Comparison of ENCODE assay signal across 9 mouse cellular contexts in genomic region chr7:46544195-46544641, GRCm38 (mm10).
DNase-seq lines count a peak whose midpoint lies in the region; ATAC-seq lines count a peak whose summit lies in the region.
"Had no signal": no experiment of that assay in that cellular context is flagged by ENCODE, and none has a peak within 500 bp of the region (broad histone marks: within the 10 kb centered on the region; RNA-seq: fewer than 3 reads in every experiment).

No protein-coding gene starts in this region.

- H3K4me3 ChIP-seq in kidney, embryonic 14.5 days (ENCODE audit: low read length), result no peak overlapping the region
- H3K4me3 ChIP-seq in heart, embryonic 12.5 days, result no peak overlapping the region

- WGBS in kidney, embryonic 14.5 days, result 79% methylated on average over 12 of the region's 12 CpGs
- 68% methylated on average over 12 of the region's 12 CpGs for WGBS in heart, embryonic 12.5 days

- ATAC-seq in hematopoietic stem cell, adult 5-6 weeks (replicated peaks in 1 of 2; ENCODE audit: insufficient read depth in 1 of 2, low FRiP score in 2 of 2, low TSS enrichment in 1 of 2, low read depth in 1 of 2, poor library complexity in 2 of 2, severe bottlenecking in 2 of 2), result peak; percentile 79 to 81
- ATAC-seq in megakaryocyte-erythroid progenitor cell, adult 5-6 weeks (replicated peaks; ENCODE audit: low FRiP score, low TSS enrichment, poor library complexity, severe bottlenecking), result peak; percentile 55
- ATAC-seq in kidney, embryonic 14.5 days (ENCODE audit: low FRiP score, low TSS enrichment), result no peak
- ATAC-seq in heart, embryonic 12.5 days (ENCODE audit: insufficient number of reproducible peaks, low FRiP score), result no peak

- H3K9ac ChIP-seq in kidney, embryonic 14.5 days (ENCODE audit: low read depth, low read length), result no peak overlapping the region
- H3K9ac ChIP-seq in heart, embryonic 12.5 days, result no peak overlapping the region

- H3K27ac ChIP-seq in kidney, embryonic 14.5 days (ENCODE audit: low read depth, low read length), result no peak overlapping the region
- H3K27ac ChIP-seq in heart, embryonic 12.5 days (ENCODE audit: poor library complexity, severe bottlenecking), result no peak overlapping the region
- H3K27ac ChIP-seq: kidney, postnatal 0 days had no signal

- no peaks in the 10 kb centered on the region for H3K36me3 ChIP-seq in kidney, embryonic 14.5 days (ENCODE audit: control insufficient read depth, insufficient read depth, low read length)
- no peaks in the 10 kb centered on the region for H3K36me3 ChIP-seq in heart, embryonic 12.5 days

- H3K4me1 ChIP-seq in kidney, embryonic 14.5 days (ENCODE audit: control insufficient read depth, insufficient read depth, low read length), result no peaks in the 10 kb centered on the region
- H3K4me1 ChIP-seq in heart, embryonic 12.5 days (replicated peaks), result 0 out of 2 replicates have a peak, but pooled peaks cover 6% of the 10 kb centered on the region

- no peaks in the 10 kb centered on the region for H3K27me3 ChIP-seq in kidney, embryonic 14.5 days (ENCODE audit: control insufficient read depth, insufficient read depth, low read length)
- H3K27me3 ChIP-seq in heart, embryonic 12.5 days (replicated peaks), result no peaks in the 10 kb centered on the region

- no peaks in the 10 kb centered on the region for H3K9me3 ChIP-seq in kidney, embryonic 14.5 days (ENCODE audit: control insufficient read depth, low read length)
- H3K9me3 ChIP-seq in heart, embryonic 12.5 days (replicated peaks), result no peaks in the 10 kb centered on the region

- no peak overlapping the region for H3K4me2 ChIP-seq in kidney, embryonic 14.5 days (replicated peaks; ENCODE audit: low read depth, low read length)
- no peak overlapping the region for H3K4me2 ChIP-seq in heart, embryonic 12.5 days

- peak; percentile 5 for DNase-seq in gastrocnemius, adult 18-20 months (ENCODE audit: low spot score)
- no peak for DNase-seq in gastrocnemius, adult 8-10 months (ENCODE audit: low spot score in 2 of 2)
- peak; percentile 92 for DNase-seq in cerebellum, adult 8-10 months
- no peak for DNase-seq in T-cell, adult 2 months (ENCODE audit: low spot score)

Comparison
In these comparisons a context has a peak if more than half of its experiments do, and no peak if none do; other contexts are left out.
1. DNase-seq: peak in gastrocnemius, adult 18-20 months (single experiment) and cerebellum, adult 8-10 months (single experiment); none in gastrocnemius, adult 8-10 months (0 of 2) and T-cell, adult 2 months (single experiment).
2. ATAC-seq: peak in hematopoietic stem cell, adult 5-6 weeks (2 of 2) and megakaryocyte-erythroid progenitor cell, adult 5-6 weeks (single experiment); none in kidney, embryonic 14.5 days (single experiment) and heart, embryonic 12.5 days (single experiment).